Mouse (Mus musculus): ENCODE data around the gene St3gal6. TPM values are rescaled to one million over a fixed set of nuclear protein-coding genes. Genes with fewer than 3 reads are reported as not detected.
A peak's percentile ranks its signal among the peaks of the same experiment; 100 is the strongest.

St3gal6 gene
- total RNA-seq, 2 experiments from 2014 or later: 9.4 to 11.9 TPM

GRCm38 (mm10) chr16:58521900-58522299, 2.1 kb downstream of the St3gal6 start:
- ATAC-seq (ENCODE audit: poor library complexity, severe bottlenecking): no peak

GRCm38 (mm10) chr16:58521182-58521581, 2.9 kb downstream of the St3gal6 start:
- no peak for ATAC-seq (ENCODE audit: poor library complexity, severe bottlenecking)

GRCm38 (mm10) chr16:58520457-58520856, 3.6 kb downstream of the St3gal6 start:
- ATAC-seq (ENCODE audit: poor library complexity, severe bottlenecking): no peak

GRCm38 (mm10) chr16:58519650-58520073, 4.4 kb downstream of the St3gal6 start:
- no peak for ATAC-seq (ENCODE audit: poor library complexity, severe bottlenecking)

GRCm38 (mm10) chr16:58516960-58517798, 6.9 kb downstream of the St3gal6 start:
- no peak for ATAC-seq (ENCODE audit: poor library complexity, severe bottlenecking)

- no peak for ATAC-seq (ENCODE audit: poor library complexity, severe bottlenecking)
Measured at GRCm38 (mm10) chr16:58516161-58516560, 7.9 kb downstream of the St3gal6 start.

GRCm38 (mm10) chr16:58514565-58514964, 9.5 kb downstream of the St3gal6 start:
- peak; percentile 91 for ATAC-seq (ENCODE audit: poor library complexity, severe bottlenecking)

GRCm38 (mm10) chr16:58513755-58514154, 10.3 kb downstream of the St3gal6 start:
- ATAC-seq (ENCODE audit: poor library complexity, severe bottlenecking): no peak

- no peak for ATAC-seq (ENCODE audit: poor library complexity, severe bottlenecking)
Measured at GRCm38 (mm10) chr16:58512887-58513286, 11.2 kb downstream of the St3gal6 start.

- ATAC-seq (ENCODE audit: poor library complexity, severe bottlenecking): no peak
Measured at GRCm38 (mm10) chr16:58512181-58512761, 11.8 kb downstream of the St3gal6 start.

- ATAC-seq (ENCODE audit: poor library complexity, severe bottlenecking): no peak
Measured at GRCm38 (mm10) chr16:58504945-58505344, 19.1 kb downstream of the St3gal6 start.

GRCm38 (mm10) chr16:58502566-58502965, 21.5 kb downstream of the St3gal6 start:
- ATAC-seq (ENCODE audit: poor library complexity, severe bottlenecking): no peak

- ATAC-seq (ENCODE audit: poor library complexity, severe bottlenecking): peak; percentile 65
Measured at GRCm38 (mm10) chr16:58501760-58502301, 22.2 kb downstream of the St3gal6 start.

- ATAC-seq (ENCODE audit: poor library complexity, severe bottlenecking): peak; percentile 31
Measured at GRCm38 (mm10) chr16:58499650-58500049, 24.4 kb downstream of the St3gal6 start.

GRCm38 (mm10) chr16:58499172-58499584, 24.9 kb downstream of the St3gal6 start:
- ATAC-seq (ENCODE audit: poor library complexity, severe bottlenecking): no peak

- peak; percentile 81 for ATAC-seq (ENCODE audit: poor library complexity, severe bottlenecking)
Measured at GRCm38 (mm10) chr16:58497886-58498713, 25.9 kb downstream of the St3gal6 start.

GRCm38 (mm10) chr16:58496791-58497190, 27.3 kb downstream of the St3gal6 start:
- ATAC-seq (ENCODE audit: poor library complexity, severe bottlenecking): no peak

GRCm38 (mm10) chr16:58487861-58488260, 36.2 kb downstream of the St3gal6 start:
- ATAC-seq (ENCODE audit: poor library complexity, severe bottlenecking): no peak

- ATAC-seq (ENCODE audit: poor library complexity, severe bottlenecking): no peak
Measured at GRCm38 (mm10) chr16:58482296-58482695, 41.7 kb downstream of the St3gal6 start.

GRCm38 (mm10) chr16:58481906-58482270, 42.2 kb downstream of the St3gal6 start:
- ATAC-seq (ENCODE audit: poor library complexity, severe bottlenecking): no peak

All from megakaryocyte, adult 5-6 weeks (primary cell).